Mouse (Mus musculus): ENCODE results near the gene Nf1. TPM values are rescaled to one million over a fixed set of nuclear protein-coding genes. Genes with fewer than 3 reads are reported as not detected.

Gene Nf1
- total and polyA plus RNA-seq, 3 experiments = 8.5 to 30.9 (median 30.5) TPM

- Histone ChIP-seq H3K36me3 (ENCODE audit: control insufficient read depth, insufficient read depth, low read length) (peaks cover 3% of the 10 kb centered on the region), H3K9ac (ENCODE audit: low read depth, low read length) (no peak overlapping the region), H3K4me3 (no peak overlapping the region), H3K79me2 (replicated peaks; ENCODE audit: control insufficient read depth, insufficient read depth, low read length) (no peaks in the 10 kb centered on the region), H3K4me1 (ENCODE audit: control insufficient read depth, insufficient read depth, low read length) (no peaks in the 10 kb centered on the region), H3K27ac (no peak overlapping the region), H3K27me3 (ENCODE audit: control insufficient read depth, insufficient read depth, low read length) (no peaks in the 10 kb centered on the region)
- TF ChIP-seq POLR2A (IDR thresholded peaks at IDR 0.05; ENCODE audit: insufficient read depth, low read depth, low read length) = no peak
- TF ChIP-seq CTCF (IDR thresholded peaks at IDR 0.05) = no peak
- TF ChIP-seq EP300 (IDR thresholded peaks at IDR 0.05; ENCODE audit: insufficient read depth, low read depth, low read length) = no peak
- 84% methylated on average over 3 of the region's 3 CpGs for WGBS
- no peak for DNase-seq
- intact Hi-C loops (cut with DNase I) = no loop called here
These were observed 118.4 kb downstream of the Nf1 start for GRCm38 (mm10) chr11:79457928-79458327.

- intact Hi-C loops (cut with DNase I) = no loop called here
- TF ChIP-seq CTCF (IDR thresholded peaks at IDR 0.05) = no peak
- no peak for TF ChIP-seq POLR2A (IDR thresholded peaks at IDR 0.05; ENCODE audit: insufficient read depth, low read depth, low read length)
- no peak for TF ChIP-seq EP300 (IDR thresholded peaks at IDR 0.05; ENCODE audit: insufficient read depth, low read depth, low read length)
- Histone ChIP-seq H3K9ac (ENCODE audit: low read depth, low read length) (no peak overlapping the region), H3K79me2 (replicated peaks; ENCODE audit: control insufficient read depth, insufficient read depth, low read length) (no peaks in the 10 kb centered on the region), H3K4me3 (no peak overlapping the region), H3K27me3 (ENCODE audit: control insufficient read depth, insufficient read depth, low read length) (no peaks in the 10 kb centered on the region), H3K27ac (no peak overlapping the region), H3K4me1 (ENCODE audit: control insufficient read depth, insufficient read depth, low read length) (no peaks in the 10 kb centered on the region), H3K36me3 (ENCODE audit: control insufficient read depth, insufficient read depth, low read length) (peaks cover 3% of the 10 kb centered on the region)
- DNase-seq = no peak
- 62% methylated on average over 4 of the region's 4 CpGs for WGBS
These were observed 120.4 kb downstream of the Nf1 start for GRCm38 (mm10) chr11:79459846-79460245.

GRCm38 (mm10) chr11:79460756-79461450 is 121.4 kb downstream of the Nf1 start:
- Histone ChIP-seq H3K79me2 (replicated peaks; ENCODE audit: control insufficient read depth, insufficient read depth, low read length) (no peaks in the 10 kb centered on the region), H3K27ac (no peak overlapping the region), H3K36me3 (ENCODE audit: control insufficient read depth, insufficient read depth, low read length) (peaks cover 3% of the 10 kb centered on the region), H3K9ac (ENCODE audit: low read depth, low read length) (no peak overlapping the region), H3K4me3 (no peak overlapping the region), H3K27me3 (ENCODE audit: control insufficient read depth, insufficient read depth, low read length) (no peaks in the 10 kb centered on the region), H3K4me1 (ENCODE audit: control insufficient read depth, insufficient read depth, low read length) (no peaks in the 10 kb centered on the region)
- 92% methylated on average over 3 of the region's 3 CpGs for WGBS
- DNase-seq = no peak
- TF ChIP-seq POLR2A (IDR thresholded peaks at IDR 0.05; ENCODE audit: insufficient read depth, low read depth, low read length) (no peak), CTCF (IDR thresholded peaks at IDR 0.05) (no peak), EP300 (IDR thresholded peaks at IDR 0.05; ENCODE audit: insufficient read depth, low read depth, low read length) (no peak)
- intact Hi-C loops (cut with DNase I) = no loop called here

GRCm38 (mm10) chr11:79468097-79468496 is 128.6 kb downstream of the Nf1 start:
- 58% methylated on average over 1 of the region's 1 CpGs for WGBS
- TF ChIP-seq EP300 (IDR thresholded peaks at IDR 0.05; ENCODE audit: insufficient read depth, low read depth, low read length) (no peak), CTCF (IDR thresholded peaks at IDR 0.05) (no peak), POLR2A (IDR thresholded peaks at IDR 0.05; ENCODE audit: insufficient read depth, low read depth, low read length) (no peak)
- Histone ChIP-seq H3K9ac (ENCODE audit: low read depth, low read length) (no peak overlapping the region), H3K4me3 (no peak overlapping the region), H3K27ac (no peak overlapping the region), H3K79me2 (replicated peaks; ENCODE audit: control insufficient read depth, insufficient read depth, low read length) (no peaks in the 10 kb centered on the region), H3K27me3 (ENCODE audit: control insufficient read depth, insufficient read depth, low read length) (no peaks in the 10 kb centered on the region), H3K36me3 (ENCODE audit: control insufficient read depth, insufficient read depth, low read length) (no peaks in the 10 kb centered on the region), H3K4me1 (ENCODE audit: control insufficient read depth, insufficient read depth, low read length) (no peaks in the 10 kb centered on the region)
- no peak for DNase-seq
- intact Hi-C loops (cut with DNase I) = no loop called here

GRCm38 (mm10) chr11:79483392-79483791 is 143.9 kb downstream of the Nf1 start:
- Histone ChIP-seq H3K4me1 (ENCODE audit: control insufficient read depth, insufficient read depth, low read length) (no peaks in the 10 kb centered on the region), H3K79me2 (replicated peaks; ENCODE audit: control insufficient read depth, insufficient read depth, low read length) (no peaks in the 10 kb centered on the region), H3K4me3 (no peak overlapping the region), H3K36me3 (ENCODE audit: control insufficient read depth, insufficient read depth, low read length) (no peaks in the 10 kb centered on the region; the same call in 1 of the 2 replicates), H3K9ac (ENCODE audit: low read depth, low read length) (no peak overlapping the region), H3K27ac (no peak overlapping the region), H3K27me3 (ENCODE audit: control insufficient read depth, insufficient read depth, low read length) (no peaks in the 10 kb centered on the region)
- intact Hi-C loops (cut with DNase I) = no loop called here
- WGBS = 92% methylated on average over 6 of the region's 6 CpGs
- DNase-seq = no peak
- TF ChIP-seq POLR2A (IDR thresholded peaks at IDR 0.05; ENCODE audit: insufficient read depth, low read depth, low read length) (no peak), CTCF (IDR thresholded peaks at IDR 0.05) (no peak), EP300 (IDR thresholded peaks at IDR 0.05; ENCODE audit: insufficient read depth, low read depth, low read length) (no peak)

GRCm38 (mm10) chr11:79483876-79484528 is 144.5 kb downstream of the Nf1 start:
- H3K27ac ChIP-seq = no peak overlapping the region
- H3K79me2 ChIP-seq (replicated peaks; ENCODE audit: control insufficient read depth, insufficient read depth, low read length) = no peaks in the 10 kb centered on the region
- H3K27me3 ChIP-seq (ENCODE audit: control insufficient read depth, insufficient read depth, low read length) = no peaks in the 10 kb centered on the region
- TF ChIP-seq CTCF (IDR thresholded peaks at IDR 0.05) (no peak), EP300 (IDR thresholded peaks at IDR 0.05; ENCODE audit: insufficient read depth, low read depth, low read length) (no peak)
- WGBS = 91% methylated on average over 7 of the region's 7 CpGs
- no peaks in the 10 kb centered on the region for H3K4me1 ChIP-seq (ENCODE audit: control insufficient read depth, insufficient read depth, low read length)
- no peaks in the 10 kb centered on the region for H3K36me3 ChIP-seq (ENCODE audit: control insufficient read depth, insufficient read depth, low read length)
- intact Hi-C loops (cut with DNase I) = no loop called here
- H3K4me3 ChIP-seq = no peak overlapping the region
- DNase-seq = no peak
- no peak overlapping the region for H3K9ac ChIP-seq (ENCODE audit: low read depth, low read length)

Data from heart, adult 2 months (tissue).